Mouse (Mus musculus): ENCODE results near the gene Urgcp.

DNA sequence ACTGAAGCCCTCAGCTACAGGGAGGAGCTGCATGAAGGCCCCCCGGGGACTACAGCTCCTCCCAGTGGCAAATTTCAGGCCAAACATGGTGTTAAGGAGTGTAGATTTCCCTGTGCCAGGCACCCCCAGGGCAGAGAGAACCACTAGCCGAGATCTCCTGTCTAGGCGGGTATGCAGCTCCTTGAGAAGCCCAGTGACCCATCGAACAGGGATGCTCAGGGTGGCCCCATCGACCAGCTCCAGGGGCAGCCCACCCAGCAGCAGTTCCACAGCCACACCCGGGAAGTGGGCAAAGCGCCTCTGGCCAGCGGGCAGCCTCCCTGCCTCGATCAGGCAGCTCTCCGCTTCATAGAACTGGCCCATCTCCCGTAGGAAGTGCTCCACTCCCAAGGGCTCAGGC, 45.9 kb downstream of the Urgcp start:
- TF ChIP-seq CTCF (IDR thresholded peaks at IDR 0.05; ENCODE audit: control insufficient read depth, insufficient read depth, insufficient replicate concordance, low read depth, low read length) = no peak
- TF ChIP-seq POLR2A (IDR thresholded peaks at IDR 0.05; ENCODE audit: control insufficient read depth, low read depth, low read length) = no peak

Measured in testis, adult 2 months (tissue).